Mouse (Mus musculus) heart, postnatal 0 days (tissue): ENCODE measurements around the gene Fam53b. TPM values are rescaled to one million over a fixed set of nuclear protein-coding genes. Genes with fewer than 3 reads are reported as not detected.

ENCODE experiments used
- ATAC-seq: fragments of 200-750 bp; cut with Nextera tagmentation; 2 replicates; pipeline ENCODE4 v1.8.0; 2017; ENCODE audit warnings: low read depth, moderate number of reproducible peaks, moderate library complexity; ENCODE audit not compliant: insufficient read depth
- DNase-seq: peaks from one replicate; pipeline ENCODE4 v3.0.0-alpha.2; 2016; ENCODE audit warnings: low spot score
- H3K27ac ChIP-seq: fragments of 300-500 bp; sonication (generic); 2 replicates; pipeline ENCODE4 v1.5.1; 2014; ENCODE audit warnings: low read depth, mild to moderate bottlenecking
- H3K27me3 ChIP-seq: fragments of 300-500 bp; sonication (generic); 2 replicates; pipeline ENCODE4 v1.6.1; 2014; ENCODE audit warnings: low read length, mixed read lengths; ENCODE audit not compliant: control insufficient read depth, insufficient read depth
- H3K36me3 ChIP-seq: fragments of 300-500 bp; sonication (generic); replicated peaks from 2 replicates; pipeline ENCODE4 v1.6.1; 2014; ENCODE audit warnings: low read length, mixed read lengths; ENCODE audit not compliant: control insufficient read depth, insufficient read depth
- H3K4me1 ChIP-seq: fragments of 300-500 bp; sonication (generic); 2 replicates; pipeline ENCODE4 v1.6.1; 2014; ENCODE audit warnings: antibody characterized with exemption; ENCODE audit not compliant: control insufficient read depth, insufficient read depth
- H3K4me2 ChIP-seq: fragments of 300-500 bp; sonication (generic); 2 replicates; pipeline ENCODE4 v1.6.1; 2014; ENCODE audit warnings: low read depth, mild to moderate bottlenecking, low read length, moderate library complexity
- H3K4me3 ChIP-seq: fragments of 300-500 bp; sonication (generic); 2 replicates; pipeline ENCODE4 v1.5.1; 2014; ENCODE audit warnings: low read depth, low read length
- H3K9ac ChIP-seq: fragments of 300-500 bp; sonication (generic); replicated peaks from 2 replicates; pipeline ENCODE4 v1.6.1; 2014; ENCODE audit warnings: low read depth, low read length, mixed read lengths
- H3K9me3 ChIP-seq: fragments of 300-500 bp; sonication (generic); replicated peaks from 2 replicates; pipeline ENCODE4 v1.6.1; 2016; ENCODE audit warnings: low read length; ENCODE audit not compliant: control insufficient read depth
- CTCF ChIP-seq: IDR thresholded peaks from 2 replicates; pipeline ENCODE4 v1.5.1; 2016; ENCODE audit warnings: antibody characterized with exemption, control low read depth, low read depth
- EP300 ChIP-seq: IDR thresholded peaks from 2 replicates; pipeline ENCODE4 v1.6.1; 2016; ENCODE audit warnings: antibody characterized with exemption, low read depth
- WGBS: fragments of 180-500 bp; shearing (Covaris S2); extraction: QIAGEN DNeasy Blood & Tissue Kit; methylation state at CpG from one replicate; pipeline ENCODE4 v1.1.7; 2014; 5-methylcytosine and 5-hydroxymethylcytosine counted together
- polyA plus RNA-seq: library from polyadenylated mRNA; unstranded; fragments of >200 nt; fragmentation: Nextera tagmentation; extraction: Ambion mirVana; gene quantifications from 2 replicates; pipeline ENCODE4 v1.2.1, GENCODE M21; 2015
- total RNA-seq: library from RNA; depleted of rRNA; stranded (reverse); fragments of >200 nt; gene quantifications from 2 replicates; pipeline ENCODE4 v1.2.3, GENCODE M21; 2014; ENCODE audit warnings: low replicate concordance

Gene Fam53b
- total and polyA plus RNA-seq, 2 experiments from 2014 or later: 13.1 to 18.6 TPM

DNA sequence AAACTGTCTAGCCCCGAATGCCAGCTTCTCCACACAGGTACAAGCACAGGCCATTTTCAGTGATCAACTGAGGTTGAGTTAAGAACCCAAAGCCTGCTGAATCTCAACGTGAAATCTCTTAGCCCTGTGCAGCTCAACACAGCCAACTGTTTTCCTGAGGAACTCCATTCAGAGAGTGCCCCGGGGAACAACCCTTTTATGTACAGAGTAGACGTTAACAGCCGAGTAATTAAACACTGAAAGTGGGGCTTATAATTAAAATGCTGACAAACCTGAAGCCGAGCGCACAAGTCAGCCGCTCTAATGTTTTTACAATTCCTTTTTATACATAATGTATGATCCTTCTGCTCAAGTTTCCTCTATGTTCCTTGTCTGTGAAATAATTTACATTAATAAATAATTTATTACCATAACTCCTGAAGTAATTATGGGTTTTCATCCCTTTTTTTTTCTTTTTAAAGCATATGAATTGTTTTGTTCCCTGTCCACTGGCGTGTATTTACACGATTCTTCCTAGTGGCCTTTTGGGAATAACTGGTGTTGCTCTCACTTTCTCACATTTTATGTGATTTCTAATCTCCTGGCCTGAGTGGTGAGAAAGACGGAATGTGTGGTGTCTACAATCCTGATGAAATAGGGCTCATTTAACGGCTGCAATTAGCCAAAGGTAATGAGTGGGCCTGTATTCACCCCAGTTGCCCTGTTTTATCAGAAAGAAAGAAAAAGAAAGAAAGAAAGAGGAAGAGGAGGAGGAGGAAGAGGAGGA lies 46.3 kb downstream of the Fam53b start:
- 82% methylated on average over 12 of the region's 12 CpGs for WGBS
- no peaks in the 10 kb centered on the region for H3K9me3 ChIP-seq
- no peaks in the 10 kb centered on the region for H3K27me3 ChIP-seq
- H3K4me1 ChIP-seq: peaks cover 23% of the 10 kb centered on the region
- TF ChIP-seq EP300 (no peak), CTCF (no peak)
- H3K27ac ChIP-seq: no peak overlapping the region
- no peak overlapping the region for H3K9ac ChIP-seq
- H3K36me3 ChIP-seq: peaks cover 30% of the 10 kb centered on the region; the same call in 1 of the 2 replicates
- ATAC-seq (no peak), DNase-seq (no peak)
- H3K4me2 ChIP-seq: no peak overlapping the region
- no peak overlapping the region for H3K4me3 ChIP-seq

DNA sequence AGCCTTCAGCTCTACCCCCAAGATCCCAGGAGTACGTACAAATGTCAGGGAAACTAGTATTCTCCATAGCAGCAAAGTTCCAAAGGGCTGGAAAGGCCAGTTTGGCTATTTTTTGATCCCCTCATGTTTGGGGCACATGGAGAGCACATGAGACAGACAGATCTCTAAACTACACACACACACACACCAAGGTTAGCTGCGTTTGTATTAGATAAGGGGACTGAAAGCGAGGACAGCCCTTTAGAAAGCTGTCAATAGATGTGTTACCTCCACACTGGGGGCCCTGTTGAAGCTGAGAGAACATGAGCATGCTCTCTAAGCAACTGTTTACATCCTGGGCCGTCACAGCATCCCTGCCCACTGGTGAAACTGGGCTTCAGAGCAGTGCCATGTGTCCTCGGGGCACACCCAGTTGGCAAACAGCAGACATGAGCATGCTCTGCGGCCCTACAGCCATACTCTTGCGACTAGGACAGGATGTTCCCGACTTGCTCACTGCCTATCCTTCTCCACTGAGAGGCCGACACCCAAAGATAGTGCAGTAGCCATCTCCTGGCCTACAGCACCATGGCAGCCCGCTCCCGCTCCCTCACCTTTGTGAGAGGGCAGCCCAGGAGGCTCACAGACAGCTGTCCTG lies 47.3 kb downstream of the Fam53b start:
- TF ChIP-seq CTCF (no peak; the same call in 1 of the 2 replicates), EP300 (no peak)
- Histone ChIP-seq H3K27ac (peak overlapping the region; percentile 27), H3K4me2 (no peak overlapping the region), H3K4me1 (peaks cover 23% of the 10 kb centered on the region), H3K9me3 (no peaks in the 10 kb centered on the region), H3K36me3 (peaks cover 27% of the 10 kb centered on the region; the same call in 1 of the 2 replicates), H3K9ac (no peak overlapping the region), H3K4me3 (no peak overlapping the region), H3K27me3 (no peaks in the 10 kb centered on the region)
- DNase-seq (no peak), ATAC-seq (peak; percentile 54; the same call in 1 of the 2 replicates)
- 50% methylated on average over 11 of the region's 11 CpGs for WGBS

DNA sequence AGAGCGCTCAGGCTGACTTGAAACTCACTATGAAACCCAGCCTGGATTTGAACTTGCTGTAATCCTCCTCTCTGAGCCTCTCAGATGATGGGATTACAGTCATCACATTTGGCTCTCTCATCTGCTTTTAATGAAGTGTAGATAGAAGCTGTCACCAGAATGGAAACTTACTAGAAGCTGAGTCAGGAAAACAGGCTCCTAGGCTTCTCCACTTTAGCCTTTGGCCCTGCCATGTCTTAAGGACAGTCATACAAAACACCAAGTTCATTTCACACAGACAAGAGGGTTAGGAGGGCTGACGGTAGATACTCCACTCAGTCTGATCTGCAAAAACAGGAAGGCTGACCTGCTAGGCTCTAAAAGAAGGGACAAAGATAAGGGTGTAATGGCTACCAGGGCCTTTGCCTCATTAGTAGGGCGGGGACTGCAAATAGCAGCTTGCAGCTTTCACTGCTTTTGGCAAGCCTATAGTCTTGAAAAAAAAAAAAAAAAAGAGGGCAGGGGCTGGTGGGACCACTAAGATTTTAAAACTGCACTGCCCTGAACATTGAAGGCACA lies 48.0 kb downstream of the Fam53b start:
- Histone ChIP-seq H3K4me1 (peaks cover 23% of the 10 kb centered on the region), H3K9me3 (no peaks in the 10 kb centered on the region), H3K36me3 (peaks cover 22% of the 10 kb centered on the region; the same call in 1 of the 2 replicates), H3K27ac (peak overlapping the region; percentile 27), H3K27me3 (no peaks in the 10 kb centered on the region), H3K4me3 (no peak overlapping the region), H3K4me2 (no peak overlapping the region), H3K9ac (no peak overlapping the region)
- WGBS: 64% methylated on average over 3 of the region's 3 CpGs
- DNase-seq (no peak), ATAC-seq (no peak)
- TF ChIP-seq CTCF: no peak
- no peak for TF ChIP-seq EP300

DNA sequence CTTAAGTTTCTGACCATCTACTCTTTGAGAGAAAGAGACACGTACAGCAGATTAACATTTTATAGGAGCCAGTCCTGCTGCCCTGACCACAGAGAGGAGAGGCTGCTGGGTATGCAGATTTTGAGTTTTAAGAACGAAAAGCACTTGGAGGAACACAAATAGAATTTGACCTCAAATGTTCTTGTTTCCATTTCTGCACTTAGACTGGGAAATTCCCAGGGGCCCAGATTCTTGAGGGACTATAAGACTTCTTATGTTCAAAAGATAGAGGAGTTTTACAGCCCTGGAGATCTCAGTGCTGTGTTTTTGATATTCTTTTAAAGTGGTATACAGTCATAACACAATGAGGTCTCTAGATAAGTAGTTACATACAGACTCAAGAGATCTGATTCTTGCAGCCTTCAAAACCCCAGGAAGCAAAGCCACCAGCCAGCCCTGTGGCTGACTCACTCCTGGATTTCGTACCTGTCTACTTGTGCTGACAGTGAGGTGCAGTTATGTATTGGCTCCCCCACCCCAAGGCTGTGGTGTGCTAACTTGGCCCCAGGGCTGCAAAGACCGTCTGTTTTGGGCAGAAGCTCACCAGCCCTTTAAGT lies 48.7 kb downstream of the Fam53b start:
- Histone ChIP-seq H3K27ac (no peak overlapping the region), H3K4me1 (peaks cover 23% of the 10 kb centered on the region), H3K27me3 (no peaks in the 10 kb centered on the region), H3K9me3 (no peaks in the 10 kb centered on the region), H3K4me3 (no peak overlapping the region), H3K9ac (no peak overlapping the region), H3K36me3 (peaks cover 15% of the 10 kb centered on the region; the same call in 1 of the 2 replicates), H3K4me2 (no peak overlapping the region)
- ATAC-seq: no peak
- no peak for DNase-seq
- WGBS: 73% methylated on average over 4 of the region's 4 CpGs
- no peak for TF ChIP-seq CTCF
- TF ChIP-seq EP300: no peak

DNA sequence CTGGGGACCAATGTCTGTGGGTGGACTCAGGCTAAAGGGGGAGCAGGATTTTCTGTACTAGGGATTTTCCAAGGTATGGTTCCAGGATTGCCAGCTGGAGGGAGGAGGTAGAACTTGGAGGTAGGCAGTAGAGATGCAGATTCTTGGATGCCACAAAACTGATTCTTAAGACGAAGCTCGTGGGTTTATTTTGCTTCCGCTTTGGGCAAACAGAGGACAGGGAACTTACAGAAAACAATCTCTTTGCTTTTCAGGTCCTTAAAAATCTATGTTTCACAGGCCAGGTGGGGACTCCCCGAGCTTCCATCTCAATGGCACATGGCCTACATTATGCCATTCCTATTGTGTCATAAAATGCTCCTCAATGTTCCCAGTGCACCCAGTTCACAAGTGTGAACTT lies 49.4 kb downstream of the Fam53b start:
- H3K27me3 ChIP-seq: no peaks in the 10 kb centered on the region
- no peak for ATAC-seq
- no peak for DNase-seq
- no peak overlapping the region for H3K27ac ChIP-seq
- WGBS: 91% methylated on average over 4 of the region's 4 CpGs
- H3K4me2 ChIP-seq: no peak overlapping the region
- no peak overlapping the region for H3K9ac ChIP-seq
- H3K4me3 ChIP-seq: no peak overlapping the region
- H3K4me1 ChIP-seq: peaks cover 23% of the 10 kb centered on the region
- H3K9me3 ChIP-seq: no peaks in the 10 kb centered on the region
- TF ChIP-seq CTCF (no peak), EP300 (no peak)
- peaks cover 15% of the 10 kb centered on the region for H3K36me3 ChIP-seq
